Mouse (Mus musculus): ENCODE data around the gene Enoph1.

Gene Enoph1

GRCm38 (mm10) chr5:100079040-100079930, 39.5 kb downstream of the Enoph1 start:
- no peak for DNase-seq (ENCODE audit: low spot score in 2 of 2)

GRCm38 (mm10) chr5:100079931-100080275, 40.1 kb downstream of the Enoph1 start:
- DNase-seq (ENCODE audit: low spot score in 2 of 2), result no peak

GRCm38 (mm10) chr5:100082006-100082405, 42.2 kb downstream of the Enoph1 start:
- DNase-seq (ENCODE audit: low spot score in 2 of 2), result no peak

- DNase-seq (ENCODE audit: low spot score in 2 of 2), result no peak
Observed at GRCm38 (mm10) chr5:100083953-100084562, 44.3 kb downstream of the Enoph1 start.

GRCm38 (mm10) chr5:100085097-100085496, 45.3 kb downstream of the Enoph1 start:
- no peak for DNase-seq (ENCODE audit: low spot score in 2 of 2)

GRCm38 (mm10) chr5:100090515-100091262, 50.9 kb downstream of the Enoph1 start:
- no peak for DNase-seq (ENCODE audit: low spot score in 2 of 2)

GRCm38 (mm10) chr5:100091263-100091594, 51.4 kb downstream of the Enoph1 start:
- DNase-seq (ENCODE audit: low spot score in 2 of 2), result no peak

GRCm38 (mm10) chr5:100091602-100092001, 51.8 kb downstream of the Enoph1 start:
- no peak for DNase-seq (ENCODE audit: low spot score in 2 of 2)

GRCm38 (mm10) chr5:100096955-100097354, 57.2 kb downstream of the Enoph1 start:
- DNase-seq (ENCODE audit: low spot score in 2 of 2), result no peak

GRCm38 (mm10) chr5:100097967-100098366, 58.2 kb downstream of the Enoph1 start:
- DNase-seq (ENCODE audit: low spot score in 2 of 2), result no peak

GRCm38 (mm10) chr5:100102395-100102794, 62.6 kb downstream of the Enoph1 start:
- no peak for DNase-seq (ENCODE audit: low spot score in 2 of 2)

- peak; percentile 51 to 61 for DNase-seq (ENCODE audit: low spot score in 2 of 2)
Observed at GRCm38 (mm10) chr5:100108866-100109265, 69.1 kb downstream of the Enoph1 start.

GRCm38 (mm10) chr5:100109543-100110282, 69.9 kb downstream of the Enoph1 start:
- DNase-seq (ENCODE audit: low spot score in 2 of 2), result peak; percentile 18 to 36

GRCm38 (mm10) chr5:100110581-100110980, 70.8 kb downstream of the Enoph1 start:
- DNase-seq (ENCODE audit: low spot score in 2 of 2), result no peak

- DNase-seq (ENCODE audit: low spot score in 2 of 2), result no peak
Observed at GRCm38 (mm10) chr5:100113403-100113802, 73.6 kb downstream of the Enoph1 start.

Measured in frontal cortex, postnatal 10 days (tissue).